Mouse (Mus musculus) limb, embryonic 12.5 days (tissue): ENCODE results near the gene Nrxn2. TPM values are rescaled to one million over a fixed set of nuclear protein-coding genes. Genes with fewer than 3 reads are reported as not detected.
A peak's percentile ranks its signal among the peaks of the same experiment; 100 is the strongest.

Source experiments
- ATAC-seq: fragments of 200-750 bp; cut with Nextera tagmentation; 2 replicates; pipeline ENCODE4 v1.8.0; 2017; ENCODE audit warnings: low read depth, moderate TSS enrichment; ENCODE audit not compliant: insufficient number of reproducible peaks, insufficient read depth, low FRiP score, low TSS enrichment
- H3K27ac ChIP-seq: fragments of 300-500 bp; sonication (generic); 2 replicates; pipeline ENCODE4 v1.5.1; 2016; ENCODE audit warnings: mild to moderate bottlenecking, moderate library complexity
- H3K27me3 ChIP-seq: fragments of 300-500 bp; sonication (generic); 2 replicates; pipeline ENCODE4 v1.6.1; 2016; ENCODE audit warnings: mild to moderate bottlenecking, moderate library complexity
- H3K36me3 ChIP-seq: fragments of 300-500 bp; sonication (generic); 2 replicates; pipeline ENCODE4 v1.6.1; 2016; ENCODE audit warnings: mild to moderate bottlenecking, moderate library complexity
- H3K4me1 ChIP-seq: fragments of 300-500 bp; sonication (generic); replicated peaks from 2 replicates; pipeline ENCODE4 v1.6.1; 2016
- H3K4me2 ChIP-seq: fragments of 300-500 bp; sonication (generic); 2 replicates; pipeline ENCODE4 v1.6.1; 2016; ENCODE audit warnings: mild to moderate bottlenecking, moderate library complexity
- H3K4me3 ChIP-seq: fragments of 300-500 bp; sonication (generic); replicated peaks from 2 replicates; pipeline ENCODE4 v1.5.1; 2016; ENCODE audit warnings: mild to moderate bottlenecking
- H3K9ac ChIP-seq: fragments of 300-500 bp; sonication (generic); replicated peaks from 2 replicates; pipeline ENCODE4 v1.6.1; 2016; ENCODE audit warnings: mild to moderate bottlenecking, moderate library complexity
- H3K9me3 ChIP-seq: fragments of 300-500 bp; sonication (generic); 2 replicates; pipeline ENCODE4 v1.6.1; 2016; ENCODE audit warnings: mild to moderate bottlenecking, moderate library complexity
- WGBS: fragments of 180-500 bp; shearing (Covaris S2); methylation state at CpG from one replicate; pipeline ENCODE4 v1.1.7; 2016; 5-methylcytosine and 5-hydroxymethylcytosine counted together
- polyA plus RNA-seq: library from polyadenylated mRNA; unstranded; fragments of >200 nt; fragmentation: Nextera tagmentation; extraction: Ambion mirVana; gene quantifications from 2 replicates; pipeline ENCODE4 v1.2.1, GENCODE M21; 2016

Nrxn2 gene
- polyA plus RNA-seq, 1 experiment from 2014 or later, result 2.4 TPM

DNA sequence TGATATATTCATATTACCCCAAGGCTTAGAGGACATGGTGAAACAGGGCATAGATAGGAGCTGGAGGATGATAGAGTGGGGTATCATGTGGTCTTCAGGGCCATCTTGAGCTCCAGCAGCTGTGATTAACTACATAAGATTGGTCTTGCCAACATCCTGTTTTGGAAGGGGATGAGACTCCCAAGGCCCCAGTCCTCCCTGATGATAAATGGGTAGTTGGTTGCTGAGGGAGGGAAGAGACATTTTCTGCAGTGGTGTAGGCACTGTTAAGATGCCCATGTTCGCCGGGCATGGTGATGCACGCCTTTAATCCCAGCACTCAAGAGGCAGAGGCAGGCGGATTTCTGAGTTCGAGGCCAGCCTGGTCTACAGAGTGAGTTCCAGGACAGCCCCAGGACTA, 37.3 kb upstream of the Nrxn2 start:
- peaks cover 17% of the 10 kb centered on the region for H3K4me1 ChIP-seq
- no peaks in the 10 kb centered on the region for H3K9me3 ChIP-seq
- H3K27ac ChIP-seq, result no peak overlapping the region
- no peak overlapping the region for H3K4me2 ChIP-seq
- H3K9ac ChIP-seq, result no peak overlapping the region
- no peak overlapping the region for H3K4me3 ChIP-seq
- H3K36me3 ChIP-seq, result peaks cover 33% of the 10 kb centered on the region
- H3K27me3 ChIP-seq, result no peaks in the 10 kb centered on the region
- ATAC-seq, result no peak
- 93% methylated on average over 5 of the region's 5 CpGs for WGBS

DNA sequence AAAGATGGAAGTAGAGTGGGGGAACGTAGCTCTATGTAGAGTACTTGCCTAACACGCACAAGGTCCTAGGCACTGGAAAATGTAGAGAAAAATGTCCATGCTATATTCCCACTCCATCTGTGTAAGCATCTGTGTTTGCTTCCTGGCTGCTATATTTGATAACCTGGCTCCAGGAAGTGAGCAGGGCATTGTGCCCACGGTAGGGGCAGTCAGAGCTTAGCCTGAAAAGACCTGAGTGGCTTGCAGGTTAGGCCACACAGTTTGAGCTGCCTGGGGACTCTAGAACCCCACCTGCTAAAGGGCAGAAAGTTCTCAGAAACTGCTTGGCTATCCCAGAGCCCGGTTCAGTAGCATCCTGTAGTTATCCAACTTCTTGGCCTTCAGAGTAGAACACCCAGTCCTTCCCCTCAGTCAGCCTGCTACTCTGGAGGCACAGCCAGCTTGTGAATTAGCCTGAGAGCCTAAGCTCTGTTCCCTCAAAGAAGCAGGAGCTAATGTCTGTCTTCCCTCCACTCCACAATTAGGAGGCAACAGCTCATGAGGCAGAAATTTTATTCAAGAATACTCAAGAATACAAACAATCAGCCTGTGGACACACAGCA, 36.1 kb upstream of the Nrxn2 start:
- 78% methylated on average over 4 of the region's 4 CpGs for WGBS
- H3K4me2 ChIP-seq, result no peak overlapping the region
- no peak overlapping the region for H3K27ac ChIP-seq
- 0 out of 2 replicates have a peak, but pooled peaks cover 8% of the 10 kb centered on the region for H3K27me3 ChIP-seq
- no peak for ATAC-seq
- H3K4me1 ChIP-seq, result peaks cover 17% of the 10 kb centered on the region
- H3K9me3 ChIP-seq, result no peaks in the 10 kb centered on the region
- H3K4me3 ChIP-seq, result no peak overlapping the region
- peaks cover 21% of the 10 kb centered on the region for H3K36me3 ChIP-seq
- no peak overlapping the region for H3K9ac ChIP-seq

DNA sequence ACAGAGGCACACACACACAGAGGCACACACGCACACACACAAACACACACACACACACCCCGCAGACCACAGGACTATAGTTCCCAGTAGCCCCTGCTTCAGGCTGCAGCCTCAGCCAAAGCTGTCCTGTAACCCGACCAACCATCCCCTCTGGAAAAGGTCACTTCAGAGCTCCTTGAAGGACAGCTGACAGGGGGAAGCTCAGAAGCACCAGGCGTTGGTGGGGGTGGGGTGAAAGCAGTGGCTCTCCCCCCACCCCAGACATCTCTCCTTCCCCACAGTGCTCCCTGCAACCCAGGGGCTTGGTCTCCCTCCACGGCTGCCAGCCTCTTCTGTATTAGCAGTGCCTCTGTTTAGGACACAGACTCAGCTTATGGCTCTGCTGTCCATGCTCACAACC, 35.1 kb upstream of the Nrxn2 start:
- no peak overlapping the region for H3K4me2 ChIP-seq
- H3K27ac ChIP-seq, result no peak overlapping the region
- ATAC-seq, result no peak
- peaks cover 11% of the 10 kb centered on the region for H3K36me3 ChIP-seq
- no peaks in the 10 kb centered on the region for H3K9me3 ChIP-seq
- WGBS, result 41% methylated on average over 5 of the region's 5 CpGs
- H3K27me3 ChIP-seq, result peaks cover 18% of the 10 kb centered on the region; the same call in 1 of the 2 replicates
- no peak overlapping the region for H3K4me3 ChIP-seq
- peaks cover 17% of the 10 kb centered on the region for H3K4me1 ChIP-seq
- H3K9ac ChIP-seq, result no peak overlapping the region

DNA sequence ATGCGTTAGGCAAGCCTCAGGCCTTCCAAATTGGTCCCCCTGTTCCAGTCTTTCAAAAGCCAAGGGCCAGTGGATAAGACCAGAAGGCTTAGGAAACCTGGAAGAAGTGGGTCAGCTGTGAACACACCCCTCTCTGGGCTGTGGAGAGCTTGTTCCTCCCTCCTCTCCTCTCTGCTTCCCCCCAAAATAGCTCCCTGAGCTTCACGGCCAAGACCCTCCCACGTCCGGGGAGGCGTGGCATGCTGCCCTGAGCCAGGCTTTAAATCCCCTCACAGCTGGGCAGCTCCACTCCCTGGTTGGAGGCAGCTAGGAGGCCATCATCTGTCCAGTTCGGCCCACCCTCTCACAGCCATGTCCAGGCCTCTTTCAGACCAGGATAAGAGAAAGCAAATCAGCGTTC, 34.4 kb upstream of the Nrxn2 start, which contains the start of gene Pygm:
Gene Pygm, plus strand, starts transcription at position 272 of the 400 bp plus-strand sequence.
- ATAC-seq, result no peak
- H3K27me3 ChIP-seq, result peaks cover 23% of the 10 kb centered on the region; the same call in 1 of the 2 replicates
- no peaks in the 10 kb centered on the region for H3K9me3 ChIP-seq
- H3K9ac ChIP-seq, result no peak within 1 kb of the TSS
- H3K27ac ChIP-seq, result 0 out of 2 replicates have a peak within 1 kb of the TSS, but pooled peaks have one; percentile 3
- peaks cover 19% of the 10 kb centered on the region for H3K4me1 ChIP-seq
- H3K4me2 ChIP-seq, result no peak within 1 kb of the TSS
- peaks cover 4% of the 10 kb centered on the region; the same call in 1 of the 2 replicates for H3K36me3 ChIP-seq
- no peak within 1 kb of the TSS for H3K4me3 ChIP-seq
- 18% methylated on average over 7 of the region's 7 CpGs for WGBS

DNA sequence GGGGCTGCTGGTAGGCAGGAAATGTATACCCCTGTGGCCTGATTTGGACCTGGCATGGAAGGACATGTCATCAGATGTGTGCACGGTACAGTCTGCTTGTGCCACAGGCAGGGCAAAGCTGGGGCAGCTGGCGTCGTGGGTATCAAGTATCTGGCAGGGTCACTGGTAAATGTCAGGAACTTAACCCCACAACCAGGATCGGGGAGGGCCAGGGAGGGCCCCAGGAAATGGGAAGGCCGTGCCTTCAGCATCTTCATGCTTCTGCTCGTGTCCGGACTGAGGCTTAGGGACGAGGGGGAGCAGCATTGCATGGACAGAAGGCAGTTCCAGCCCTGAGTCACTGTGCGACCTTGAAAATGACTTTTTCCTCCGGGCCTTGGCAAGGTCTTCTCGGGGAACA, 33.6 kb upstream of the Nrxn2 start:
- Histone ChIP-seq H3K27me3 (peaks cover 24% of the 10 kb centered on the region; the same call in 1 of the 2 replicates), H3K9ac (no peak overlapping the region), H3K4me2 (no peak overlapping the region), H3K4me3 (no peak overlapping the region), H3K9me3 (no peaks in the 10 kb centered on the region), H3K27ac (no peak overlapping the region), H3K4me1 (peaks cover 27% of the 10 kb centered on the region), H3K36me3 (no peaks in the 10 kb centered on the region)
- ATAC-seq, result no peak
- WGBS, result 73% methylated on average over 11 of the region's 11 CpGs

DNA sequence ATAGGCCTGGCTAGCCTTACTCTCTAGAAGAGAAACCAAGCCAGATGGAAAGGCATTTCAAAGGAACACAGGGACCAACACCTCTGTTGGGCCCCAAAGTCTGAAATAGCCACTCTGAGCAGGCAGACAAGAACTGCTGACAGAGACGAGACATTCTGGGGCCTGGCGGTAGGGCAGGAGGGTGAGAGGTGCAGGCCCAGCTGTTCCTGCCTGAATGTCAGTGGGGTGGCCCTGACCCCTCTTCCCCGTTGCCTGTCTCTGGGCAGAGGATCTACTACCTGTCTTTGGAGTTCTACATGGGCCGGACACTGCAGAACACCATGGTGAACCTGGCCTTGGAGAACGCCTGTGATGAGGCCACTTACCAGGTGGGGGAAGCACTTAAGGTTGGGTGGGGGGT, 33.1 kb upstream of the Nrxn2 start:
- H3K4me3 ChIP-seq, result no peak overlapping the region
- 76% methylated on average over 5 of the region's 5 CpGs for WGBS
- H3K4me1 ChIP-seq, result peaks cover 27% of the 10 kb centered on the region
- ATAC-seq, result no peak
- H3K27ac ChIP-seq, result no peak overlapping the region
- H3K9me3 ChIP-seq, result no peaks in the 10 kb centered on the region
- no peaks in the 10 kb centered on the region for H3K36me3 ChIP-seq
- H3K27me3 ChIP-seq, result peaks cover 24% of the 10 kb centered on the region; the same call in 1 of the 2 replicates
- no peak overlapping the region; the same call in 1 of the 2 replicates for H3K9ac ChIP-seq
- H3K4me2 ChIP-seq, result no peak overlapping the region

DNA sequence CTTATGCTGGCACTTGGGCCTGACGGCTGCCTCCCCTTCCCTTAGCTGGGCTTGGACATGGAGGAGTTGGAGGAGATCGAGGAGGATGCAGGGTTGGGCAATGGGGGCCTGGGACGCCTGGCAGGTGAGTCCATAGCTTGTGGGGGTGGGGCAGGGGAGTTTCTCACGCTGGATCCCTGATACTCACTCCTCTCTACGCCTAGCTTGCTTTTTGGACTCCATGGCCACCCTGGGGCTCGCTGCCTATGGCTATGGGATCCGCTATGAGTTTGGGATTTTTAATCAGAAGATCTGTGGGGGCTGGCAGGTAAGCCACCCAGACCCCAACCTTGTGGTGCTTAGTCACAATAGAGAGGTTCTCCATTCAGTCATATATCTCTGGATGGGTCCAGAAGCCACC, 32.7 kb upstream of the Nrxn2 start:
- Histone ChIP-seq H3K4me1 (peaks cover 27% of the 10 kb centered on the region), H3K36me3 (no peaks in the 10 kb centered on the region), H3K4me3 (no peak overlapping the region), H3K27me3 (peaks cover 24% of the 10 kb centered on the region; the same call in 1 of the 2 replicates), H3K4me2 (no peak overlapping the region), H3K9me3 (no peaks in the 10 kb centered on the region), H3K9ac (no peak overlapping the region; the same call in 1 of the 2 replicates), H3K27ac (no peak overlapping the region)
- 86% methylated on average over 7 of the region's 7 CpGs for WGBS
- no peak for ATAC-seq

DNA sequence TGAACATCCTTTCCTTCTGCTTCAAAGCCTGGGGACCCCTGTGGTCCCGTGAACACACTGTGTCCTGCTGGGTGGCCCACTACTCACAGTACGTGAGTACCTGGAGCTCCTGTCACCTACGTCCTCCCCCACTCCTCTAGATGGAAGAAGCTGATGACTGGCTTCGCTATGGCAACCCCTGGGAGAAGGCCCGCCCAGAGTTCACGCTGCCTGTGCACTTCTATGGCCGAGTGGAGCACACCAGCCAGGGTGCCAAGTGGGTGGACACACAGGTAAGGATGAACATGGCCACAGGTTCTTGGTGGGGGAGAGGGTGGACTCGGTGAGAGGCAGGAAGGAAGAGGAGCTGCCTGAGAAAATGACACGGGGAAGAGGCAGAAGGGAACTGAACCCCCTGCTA, 32.3 kb upstream of the Nrxn2 start:
- no peak overlapping the region for H3K27ac ChIP-seq
- no peaks in the 10 kb centered on the region for H3K36me3 ChIP-seq
- 61% methylated on average over 9 of the region's 9 CpGs for WGBS
- peaks cover 27% of the 10 kb centered on the region for H3K4me1 ChIP-seq
- no peak for ATAC-seq
- no peak overlapping the region for H3K4me3 ChIP-seq
- H3K27me3 ChIP-seq, result peaks cover 24% of the 10 kb centered on the region; the same call in 1 of the 2 replicates
- H3K9me3 ChIP-seq, result no peaks in the 10 kb centered on the region
- H3K9ac ChIP-seq, result no peak overlapping the region
- H3K4me2 ChIP-seq, result no peak overlapping the region

DNA sequence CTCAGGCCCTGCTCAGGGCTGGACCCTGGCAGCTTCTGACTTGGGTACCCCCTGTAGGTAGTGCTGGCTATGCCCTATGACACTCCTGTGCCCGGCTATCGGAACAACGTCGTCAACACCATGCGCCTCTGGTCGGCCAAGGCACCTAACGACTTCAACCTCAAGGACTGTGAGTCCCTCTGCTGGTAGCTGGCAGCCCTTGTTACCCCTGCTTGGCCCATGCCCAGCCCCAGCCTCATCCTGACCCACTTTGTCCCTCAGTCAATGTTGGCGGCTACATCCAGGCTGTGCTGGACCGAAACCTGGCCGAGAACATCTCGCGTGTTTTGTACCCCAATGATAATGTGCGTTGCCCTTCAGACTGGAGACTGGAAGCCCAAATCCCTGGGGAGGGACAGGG, 30.5 kb upstream of the Nrxn2 start:
- Histone ChIP-seq H3K4me1 (peaks cover 26% of the 10 kb centered on the region), H3K27me3 (peaks cover 24% of the 10 kb centered on the region; the same call in 1 of the 2 replicates), H3K4me3 (no peak overlapping the region), H3K4me2 (no peak overlapping the region), H3K27ac (no peak overlapping the region), H3K36me3 (no peaks in the 10 kb centered on the region), H3K9me3 (no peaks in the 10 kb centered on the region), H3K9ac (no peak overlapping the region)
- 80% methylated on average over 13 of the region's 13 CpGs for WGBS
- no peak for ATAC-seq

DNA sequence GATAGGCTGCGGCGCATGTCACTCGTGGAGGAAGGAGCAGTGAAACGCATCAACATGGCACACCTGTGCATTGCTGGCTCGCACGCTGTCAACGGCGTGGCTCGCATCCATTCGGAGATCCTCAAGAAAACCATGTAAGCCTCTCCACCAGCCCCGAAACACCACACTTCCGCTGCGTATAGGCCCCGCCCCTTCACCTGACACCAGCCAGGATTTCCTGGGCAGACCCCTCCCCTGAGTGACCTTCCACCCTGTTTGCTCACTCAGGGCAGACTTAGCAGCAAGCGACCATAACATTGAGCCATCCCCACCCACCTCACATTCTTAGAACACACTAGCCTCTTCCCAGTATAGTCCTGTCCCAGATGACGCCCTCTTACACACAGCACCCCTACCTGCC, 28.7 kb upstream of the Nrxn2 start:
- Histone ChIP-seq H3K4me3 (peak overlapping the region; percentile 38), H3K4me1 (peaks cover 10% of the 10 kb centered on the region), H3K4me2 (peak overlapping the region; percentile 70), H3K9me3 (no peaks in the 10 kb centered on the region), H3K36me3 (no peaks in the 10 kb centered on the region), H3K9ac (no peak overlapping the region; the same call in 1 of the 2 replicates), H3K27me3 (peaks cover 24% of the 10 kb centered on the region; the same call in 1 of the 2 replicates), H3K27ac (no peak overlapping the region)
- peak; percentile 24; the same call in 1 of the 2 replicates for ATAC-seq
- 5% methylated on average over 16 of the region's 16 CpGs for WGBS

DNA sequence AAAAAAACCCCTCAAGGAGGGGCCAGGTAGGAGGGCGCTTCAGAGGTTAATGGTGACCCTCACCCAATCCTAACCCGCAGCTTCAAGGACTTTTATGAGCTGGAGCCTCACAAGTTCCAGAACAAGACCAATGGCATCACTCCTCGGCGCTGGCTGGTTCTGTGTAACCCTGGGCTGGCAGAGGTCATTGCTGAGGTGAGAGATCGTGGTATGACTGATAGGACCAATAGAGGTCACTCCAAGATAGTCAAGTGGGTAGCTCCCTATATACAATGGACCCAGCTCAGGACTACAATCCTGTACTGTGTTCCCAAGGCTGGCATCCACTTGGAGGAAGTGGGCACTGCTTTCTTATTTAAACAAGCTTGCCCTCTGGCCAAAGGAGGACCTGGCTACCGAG, 28.3 kb upstream of the Nrxn2 start:
- Histone ChIP-seq H3K27ac (no peak overlapping the region), H3K36me3 (no peaks in the 10 kb centered on the region), H3K4me3 (no peak overlapping the region), H3K9me3 (no peaks in the 10 kb centered on the region), H3K4me1 (peaks cover 10% of the 10 kb centered on the region), H3K9ac (no peak overlapping the region), H3K4me2 (peak overlapping the region; percentile 70), H3K27me3 (peaks cover 24% of the 10 kb centered on the region; the same call in 1 of the 2 replicates)
- 53% methylated on average over 6 of the region's 6 CpGs for WGBS
- ATAC-seq, result no peak
